ENCODE assay signal across 18 mouse cellular contexts in the genomic region with DNA sequence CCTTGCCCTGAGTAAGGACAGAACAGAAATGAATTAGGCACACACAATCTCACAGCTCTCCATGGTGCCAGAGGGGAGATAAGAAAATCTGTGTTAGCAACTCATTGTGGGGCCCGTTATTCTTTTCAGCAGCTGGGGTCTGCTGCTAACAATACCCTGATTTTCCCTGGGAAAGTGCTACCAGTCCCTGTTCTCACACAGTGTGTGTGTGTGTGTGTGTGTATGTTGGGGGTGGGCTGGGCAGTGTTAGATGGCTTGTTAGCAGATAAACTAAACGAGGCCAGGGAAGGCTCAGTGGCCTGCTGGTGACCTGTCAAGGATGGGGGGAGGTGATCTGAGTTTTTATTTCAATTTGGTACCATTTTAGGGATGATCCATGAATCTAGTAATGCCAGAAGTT. TPM values are rescaled to one million over a fixed set of nuclear protein-coding genes. Genes with fewer than 3 reads are reported as not detected.
DNase-seq lines count a peak whose midpoint lies in the region; ATAC-seq and TF ChIP-seq lines count a peak whose summit lies in the region.
"Had no signal": no experiment of that assay in that cellular context is flagged by ENCODE, and none has a peak within 500 bp of the region (broad histone marks: within the 10 kb centered on the region; RNA-seq: fewer than 3 reads in every experiment).

No protein-coding gene starts in this region.

- no peak for ATAC-seq in midbrain, postnatal 0 days (ENCODE audit: low FRiP score)
- no peak for ATAC-seq in limb, embryonic 11.5 days (ENCODE audit: insufficient number of reproducible peaks, low FRiP score, low TSS enrichment, low read depth)
- peak; percentile 49; the same call in 1 of the 2 replicates for ATAC-seq in stomach, embryonic 14.5 days (ENCODE audit: insufficient number of reproducible peaks, insufficient read depth, low FRiP score, low read depth)
- ATAC-seq: activated CD4-positive, CD25-positive, alpha-beta regulatory T cell, adult 4 months; intestine, embryonic 16.5 days had no signal

- 8% methylated on average over 2 of the region's 2 CpGs for WGBS in heart, embryonic 10.5 days
- 38% methylated on average over 2 of the region's 2 CpGs for WGBS in midbrain, embryonic 10.5 days
- 25% methylated on average over 2 of the region's 2 CpGs for WGBS in midbrain, postnatal 0 days
- WGBS in limb, embryonic 11.5 days: 43% methylated on average over 2 of the region's 2 CpGs
- 13% methylated on average over 2 of the region's 2 CpGs for WGBS in stomach, embryonic 14.5 days

- H3K9ac ChIP-seq in midbrain, postnatal 0 days (replicated peaks; ENCODE audit: low read length, poor library complexity, severe bottlenecking): no peak overlapping the region
- H3K9ac ChIP-seq in limb, embryonic 11.5 days (ENCODE audit: low read length): no peak overlapping the region
- no peak overlapping the region for H3K9ac ChIP-seq in stomach, embryonic 14.5 days (replicated peaks; ENCODE audit: low read depth, low read length)
- H3K9ac ChIP-seq: heart, embryonic 15.5 days; limb, embryonic 15.5 days had no signal

- H3K4me2 ChIP-seq in midbrain, postnatal 0 days (ENCODE audit: low read depth, low read length, poor library complexity, severe bottlenecking): no peak overlapping the region
- no peak overlapping the region for H3K4me2 ChIP-seq in limb, embryonic 11.5 days (ENCODE audit: low read depth, severe bottlenecking)
- H3K4me2 ChIP-seq in stomach, embryonic 14.5 days (replicated peaks; ENCODE audit: low read depth, low read length): no peak overlapping the region
- H3K4me2 ChIP-seq: heart, embryonic 15.5 days; limb, embryonic 15.5 days had no signal

- DNase-seq in heart, embryonic 10.5 days (ENCODE audit: low spot score): peak; percentile 74
- no peak for DNase-seq in heart, postnatal 25 days (ENCODE audit: low spot score)
- DNase-seq in midbrain, embryonic 10.5 days (ENCODE audit: low spot score): no peak
- no peak for DNase-seq in midbrain, postnatal 0 days (ENCODE audit: low spot score)
- peak; percentile 10 for DNase-seq in limb, embryonic 11.5 days (ENCODE audit: low spot score)
- no peak for DNase-seq in embryo, embryonic 9.5 days (ENCODE audit: extremely low spot score)
- no peak for DNase-seq in ovary, postnatal 10 days (ENCODE audit: low spot score)
- DNase-seq: adrenal gland, postnatal 14 days; cerebellum, adult 9-11 months; layer of hippocampus, postnatal 36 days; lung, postnatal 10 days; thymus, postnatal 4 days had no signal

- no peaks in the 10 kb centered on the region for H3K36me3 ChIP-seq in heart, embryonic 10.5 days
- H3K36me3 ChIP-seq in midbrain, embryonic 10.5 days: no peaks in the 10 kb centered on the region
- H3K36me3 ChIP-seq in midbrain, postnatal 0 days (ENCODE audit: insufficient read depth, low read length): no peaks in the 10 kb centered on the region
- no peaks in the 10 kb centered on the region for H3K36me3 ChIP-seq in limb, embryonic 11.5 days (ENCODE audit: control insufficient read depth, insufficient read depth, low read length)
- H3K36me3 ChIP-seq in stomach, embryonic 14.5 days (ENCODE audit: control insufficient read depth, insufficient read depth, low read length): no peaks in the 10 kb centered on the region
- H3K36me3 ChIP-seq: G1E; heart, embryonic 15.5 days; limb, embryonic 15.5 days had no signal

- no peaks in the 10 kb centered on the region for H3K27me3 ChIP-seq in heart, embryonic 10.5 days (ENCODE audit: insufficient read depth, poor library complexity, severe bottlenecking)
- H3K27me3 ChIP-seq in midbrain, embryonic 10.5 days (ENCODE audit: low read depth, poor library complexity, severe bottlenecking): no peaks in the 10 kb centered on the region
- H3K27me3 ChIP-seq in midbrain, postnatal 0 days (ENCODE audit: insufficient read depth, low read length): no peaks in the 10 kb centered on the region
- no peaks in the 10 kb centered on the region for H3K27me3 ChIP-seq in limb, embryonic 11.5 days (ENCODE audit: control insufficient read depth, insufficient read depth, low read length)
- H3K27me3 ChIP-seq in stomach, embryonic 14.5 days (ENCODE audit: control insufficient read depth, insufficient read depth, low read length): no peaks in the 10 kb centered on the region
- H3K27me3 ChIP-seq: heart, embryonic 15.5 days; limb, embryonic 15.5 days had no signal

- H3K4me3 ChIP-seq in heart, embryonic 10.5 days: no peak overlapping the region
- no peak overlapping the region for H3K4me3 ChIP-seq in midbrain, embryonic 10.5 days
- H3K4me3 ChIP-seq in midbrain, postnatal 0 days (ENCODE audit: low read depth, low read length): no peak overlapping the region
- no peak overlapping the region for H3K4me3 ChIP-seq in limb, embryonic 11.5 days (ENCODE audit: low read depth, low read length)
- no peak overlapping the region for H3K4me3 ChIP-seq in stomach, embryonic 14.5 days (ENCODE audit: low read depth, low read length)
- H3K4me3 ChIP-seq: heart, embryonic 15.5 days; limb, embryonic 15.5 days had no signal

- no peak overlapping the region for H3K27ac ChIP-seq in heart, embryonic 10.5 days
- peak overlapping the region; percentile 46 for H3K27ac ChIP-seq in midbrain, embryonic 10.5 days (replicated peaks)
- H3K27ac ChIP-seq in midbrain, postnatal 0 days (ENCODE audit: low read depth, low read length): no peak overlapping the region
- no peak overlapping the region for H3K27ac ChIP-seq in limb, embryonic 11.5 days (replicated peaks; ENCODE audit: low read depth, low read length)
- H3K27ac ChIP-seq in stomach, embryonic 14.5 days (ENCODE audit: low read length): no peak overlapping the region
- H3K27ac ChIP-seq: heart, embryonic 15.5 days; limb, embryonic 15.5 days had no signal

- intact Hi-C loops in heart, postnatal 25 days (cut with DNase I): no loop called here

- H3K9me3 ChIP-seq in heart, embryonic 10.5 days: no peaks in the 10 kb centered on the region
- 0 out of 2 replicates have a peak, but pooled peaks cover 4% of the 10 kb centered on the region for H3K9me3 ChIP-seq in midbrain, embryonic 10.5 days (replicated peaks)
- no peaks in the 10 kb centered on the region for H3K9me3 ChIP-seq in midbrain, postnatal 0 days (ENCODE audit: low read length)
- H3K9me3 ChIP-seq in limb, embryonic 11.5 days (ENCODE audit: control insufficient read depth, low read length): no peaks in the 10 kb centered on the region
- no peaks in the 10 kb centered on the region for H3K9me3 ChIP-seq in stomach, embryonic 14.5 days (ENCODE audit: control insufficient read depth, low read depth, low read length)
- H3K9me3 ChIP-seq: heart, embryonic 15.5 days; limb, embryonic 15.5 days had no signal

- peaks cover 16% of the 10 kb centered on the region; the same call in 1 of the 2 replicates for H3K4me1 ChIP-seq in heart, embryonic 10.5 days
- H3K4me1 ChIP-seq in midbrain, embryonic 10.5 days: peaks cover 12% of the 10 kb centered on the region
- H3K4me1 ChIP-seq in midbrain, postnatal 0 days (ENCODE audit: insufficient read depth, low read length): no peaks in the 10 kb centered on the region
- no peaks in the 10 kb centered on the region for H3K4me1 ChIP-seq in limb, embryonic 11.5 days (ENCODE audit: control insufficient read depth, insufficient read depth, low read length)
- H3K4me1 ChIP-seq in stomach, embryonic 14.5 days (ENCODE audit: control insufficient read depth, insufficient read depth, low read length): no peaks in the 10 kb centered on the region; the same call in 1 of the 2 replicates
- H3K4me1 ChIP-seq: heart, embryonic 15.5 days had no signal

- TF ChIP-seq CTCF in midbrain, postnatal 0 days (IDR thresholded peaks at IDR 0.05): no peak

RNA-seq across cellular contexts. Expression of gene Stx16, which starts 14.9 kb away (rescaled TPM):
- polyA plus RNA-seq in heart, embryonic 10.5 days (2016; fragmentation: Nextera tagmentation; extraction: Ambion mirVana): 10.1 and 11.9 TPM in 2 replicates
- total RNA-seq in heart, postnatal 25 days (2021): 10 to 100 TPM; 21.6 to 22.3 TPM
- polyA plus RNA-seq in midbrain, embryonic 10.5 days (2016; fragmentation: Nextera tagmentation; extraction: Ambion mirVana): 7.8 and 12.2 TPM in 2 replicates
- 35.4 and 38.8 TPM in 2 replicates for total RNA-seq in midbrain, postnatal 0 days (2014; rRNA removed)
- 9.7 and 10.5 TPM in 2 replicates for polyA plus RNA-seq in midbrain, postnatal 0 days (2015; fragmentation: Nextera tagmentation; extraction: Ambion mirVana)
- polyA plus RNA-seq in limb, embryonic 11.5 days (2014; fragmentation: Nextera tagmentation; extraction: Ambion mirVana): 9.0 and 10.1 TPM in 2 replicates
- polyA plus RNA-seq in stomach, embryonic 14.5 days (2014; fragmentation: Nextera tagmentation; extraction: Ambion mirVana): 11.2 and 11.7 TPM in 2 replicates

RNA-seq across cellular contexts. Expression of gene Npepl1, which starts 48.9 kb away (rescaled TPM):
- polyA plus RNA-seq in heart, embryonic 10.5 days (2016; fragmentation: Nextera tagmentation; extraction: Ambion mirVana): 51.6 and 53.6 TPM in 2 replicates
- total RNA-seq in heart, postnatal 25 days (2021): 10 to 100 TPM; 58.0 to 62.0 TPM
- polyA plus RNA-seq in midbrain, embryonic 10.5 days (2016; fragmentation: Nextera tagmentation; extraction: Ambion mirVana): 41.2 and 44.9 TPM in 2 replicates
- total RNA-seq in midbrain, postnatal 0 days (2014; rRNA removed): 17.4 and 22.7 TPM in 2 replicates
- 14.5 and 15.7 TPM in 2 replicates for polyA plus RNA-seq in midbrain, postnatal 0 days (2015; fragmentation: Nextera tagmentation; extraction: Ambion mirVana)
- polyA plus RNA-seq in limb, embryonic 11.5 days (2014; fragmentation: Nextera tagmentation; extraction: Ambion mirVana): 34.5 and 40.2 TPM in 2 replicates
- 48.1 and 56.1 TPM in 2 replicates for polyA plus RNA-seq in stomach, embryonic 14.5 days (2014; fragmentation: Nextera tagmentation; extraction: Ambion mirVana)

Comparison
In these comparisons a context has a peak if more than half of its experiments do, and no peak if none do; other contexts are left out.
1. DNase-seq: peak in heart, embryonic 10.5 days (single experiment) and limb, embryonic 11.5 days (single experiment); none in heart, postnatal 25 days (single experiment), midbrain, embryonic 10.5 days (single experiment), midbrain, postnatal 0 days (single experiment), embryo, embryonic 9.5 days (single experiment) and ovary, postnatal 10 days (single experiment).